Comparison of ENCODE assay signal across 21 mouse cellular contexts in genomic region chr2:169519941-169520340, GRCm38 (mm10).
DNase-seq lines count a peak whose midpoint lies in the region; ATAC-seq and TF ChIP-seq lines count a peak whose summit lies in the region.
"Had no signal": no experiment of that assay in that cellular context is flagged by ENCODE, and none has a peak within 500 bp of the region (broad histone marks: within the 10 kb centered on the region; RNA-seq: fewer than 3 reads in every experiment).

No protein-coding gene starts in this region.

- no peaks in the 10 kb centered on the region for H3K9me3 ChIP-seq in heart, embryonic 14.5 days (ENCODE audit: control insufficient read depth, low read length)
- no peaks in the 10 kb centered on the region for H3K9me3 ChIP-seq in kidney, embryonic 14.5 days (ENCODE audit: control insufficient read depth, low read length)
- H3K9me3 ChIP-seq: embryonic facial prominence, embryonic 15.5 days; forebrain, embryonic 10.5 days; midbrain, embryonic 13.5 days; neural tube, embryonic 15.5 days had no signal

- ATAC-seq in heart, embryonic 14.5 days (ENCODE audit: insufficient number of reproducible peaks, insufficient read depth, low FRiP score, low read depth): no peak
- ATAC-seq in common myeloid progenitor, adult 5-6 weeks (replicated peaks; ENCODE audit: low read depth, poor library complexity, severe bottlenecking): peak; percentile 81
- ATAC-seq in megakaryocyte progenitor cell, adult 5-6 weeks (replicated peaks; ENCODE audit: poor library complexity): peak; percentile 79
- no peak for ATAC-seq in kidney, embryonic 14.5 days (ENCODE audit: low FRiP score, low TSS enrichment)
- ATAC-seq: activated CD4-positive, CD25-positive, alpha-beta regulatory T cell, adult 4 months; liver, postnatal 0 days; midbrain, embryonic 13.5 days; Patski had no signal

- H3K4me1 ChIP-seq in heart, embryonic 14.5 days (ENCODE audit: control insufficient read depth in 2 of 2, insufficient read depth in 2 of 2, low read length in 2 of 2): peaks cover 12 to 16% of the 10 kb centered on the region in 2 experiments
- H3K4me1 ChIP-seq in heart, adult 2 months (ENCODE audit: control insufficient read depth, insufficient read depth, low read length): peaks cover 4% of the 10 kb centered on the region; the same call in 1 of the 2 replicates
- peaks cover 17% of the 10 kb centered on the region; the same call in 1 of the 2 replicates for H3K4me1 ChIP-seq in kidney, embryonic 14.5 days (ENCODE audit: control insufficient read depth, insufficient read depth, low read length)
- H3K4me1 ChIP-seq: midbrain, embryonic 13.5 days had no signal

- TF ChIP-seq POLR2A in heart, adult 2 months (IDR thresholded peaks at IDR 0.05; ENCODE audit: insufficient read depth, low read depth, low read length): no peak

- no peak for TF ChIP-seq EP300 in heart, adult 2 months (IDR thresholded peaks at IDR 0.05; ENCODE audit: insufficient read depth, low read depth, low read length)

- H3K9ac ChIP-seq in heart, embryonic 14.5 days (ENCODE audit: low read length): no peak overlapping the region
- H3K9ac ChIP-seq in heart, adult 2 months (ENCODE audit: low read depth, low read length): no peak overlapping the region
- no peak overlapping the region for H3K9ac ChIP-seq in kidney, embryonic 14.5 days (ENCODE audit: low read depth, low read length)
- H3K9ac ChIP-seq: embryonic facial prominence, embryonic 15.5 days; liver, postnatal 0 days; midbrain, embryonic 13.5 days; neural tube, embryonic 15.5 days had no signal

- peak overlapping the region; percentile 48 for H3K4me2 ChIP-seq in heart, embryonic 14.5 days (ENCODE audit: low read length)
- H3K4me2 ChIP-seq in kidney, embryonic 14.5 days (replicated peaks; ENCODE audit: low read depth, low read length): no peak overlapping the region
- H3K4me2 ChIP-seq: embryonic facial prominence, embryonic 15.5 days; midbrain, embryonic 13.5 days; neural tube, embryonic 15.5 days had no signal

- no peak for TF ChIP-seq CTCF in heart, adult 2 months (IDR thresholded peaks at IDR 0.05)

- no peak overlapping the region for H3K4me3 ChIP-seq in heart, embryonic 14.5 days (ENCODE audit: control insufficient read depth in 1 of 2, insufficient read depth in 1 of 2, low read depth in 1 of 2, low read length in 2 of 2)
- H3K4me3 ChIP-seq in heart, adult 2 months: no peak overlapping the region
- H3K4me3 ChIP-seq in kidney, embryonic 14.5 days (ENCODE audit: low read length): no peak overlapping the region
- H3K4me3 ChIP-seq: embryonic facial prominence, embryonic 15.5 days; forebrain, embryonic 10.5 days; midbrain, embryonic 13.5 days; neural tube, embryonic 15.5 days had no signal

- H3K27ac ChIP-seq in heart, embryonic 14.5 days (replicated peaks in 1 of 2; ENCODE audit: control insufficient read depth in 1 of 2, insufficient read depth in 1 of 2, low read depth in 2 of 2, low read length in 2 of 2): peak overlapping the region; percentile 42 to 66
- no peak overlapping the region for H3K27ac ChIP-seq in heart, adult 2 months
- no peak overlapping the region for H3K27ac ChIP-seq in kidney, embryonic 14.5 days (ENCODE audit: low read depth, low read length)
- H3K27ac ChIP-seq: embryonic facial prominence, embryonic 15.5 days; forebrain, embryonic 10.5 days; midbrain, embryonic 13.5 days; neural tube, embryonic 15.5 days had no signal

- no peaks in the 10 kb centered on the region for H3K79me2 ChIP-seq in heart, adult 2 months (replicated peaks; ENCODE audit: control insufficient read depth, insufficient read depth, low read length)

- DNase-seq in heart, adult 2 months: no peak
- DNase-seq in thymus, postnatal 14 days: peak; percentile 31
- no peak for DNase-seq in kidney, postnatal 14 days
- DNase-seq: adrenal gland, postnatal 25 days; cerebellum, postnatal 10 days; embryo, embryonic 11 days; gastrocnemius, postnatal 14 days; kidney, adult 2 months; kidney, postnatal 4 days; liver, postnatal 0 days; right cerebral cortex, adult 18-20 months had no signal

- no peaks in the 10 kb centered on the region for H3K36me3 ChIP-seq in heart, embryonic 14.5 days (ENCODE audit: control insufficient read depth, insufficient read depth, low read length)
- no peaks in the 10 kb centered on the region for H3K36me3 ChIP-seq in heart, adult 2 months (ENCODE audit: control insufficient read depth, insufficient read depth, low read length)
- no peaks in the 10 kb centered on the region for H3K36me3 ChIP-seq in kidney, embryonic 14.5 days (ENCODE audit: control insufficient read depth, insufficient read depth, low read length)
- H3K36me3 ChIP-seq: embryonic facial prominence, embryonic 15.5 days; forebrain, embryonic 10.5 days; midbrain, embryonic 13.5 days; neural tube, embryonic 15.5 days had no signal

- 26% methylated on average over 9 of the region's 9 CpGs for WGBS in heart, embryonic 14.5 days
- WGBS in heart, adult 2 months: 45% methylated on average over 9 of the region's 9 CpGs
- WGBS in kidney, embryonic 14.5 days: 65% methylated on average over 9 of the region's 9 CpGs

- intact Hi-C loops in heart, adult 2 months (cut with DNase I): no loop called here

- H3K27me3 ChIP-seq in heart, embryonic 14.5 days (ENCODE audit: control insufficient read depth, insufficient read depth, low read length): no peaks in the 10 kb centered on the region
- H3K27me3 ChIP-seq in heart, adult 2 months (ENCODE audit: control insufficient read depth, insufficient read depth, low read length): no peaks in the 10 kb centered on the region
- no peaks in the 10 kb centered on the region for H3K27me3 ChIP-seq in kidney, embryonic 14.5 days (ENCODE audit: control insufficient read depth, insufficient read depth, low read length)
- H3K27me3 ChIP-seq: embryonic facial prominence, embryonic 15.5 days; midbrain, embryonic 13.5 days; neural tube, embryonic 15.5 days had no signal

Comparison
In these comparisons a context has a peak if more than half of its experiments do, and no peak if none do; other contexts are left out.
1. H3K27ac ChIP-seq: peak in heart, embryonic 14.5 days (2 of 2); none in heart, adult 2 months (single experiment) and kidney, embryonic 14.5 days (single experiment).
2. ATAC-seq: peak in common myeloid progenitor, adult 5-6 weeks (single experiment) and megakaryocyte progenitor cell, adult 5-6 weeks (single experiment); none in heart, embryonic 14.5 days (single experiment) and kidney, embryonic 14.5 days (single experiment).